Mouse (Mus musculus) MEL (cell line): ENCODE measurements around the gene Gtpbp2. TPM values are rescaled to one million over a fixed set of nuclear protein-coding genes. Genes with fewer than 3 reads are reported as not detected.

Source experiments
- DNase-seq: peaks from one replicate; pipeline ENCODE4 v3.0.0; 2011; ENCODE audit warnings: low read depth, low spot score
- H3K27ac ChIP-seq: 2 replicates; pipeline ENCODE4 v1.5.1; 2012; ENCODE audit warnings: low read depth, mild to moderate bottlenecking, control low read depth, low read length, moderate library complexity; ENCODE audit not compliant: control insufficient read depth
- H3K27me3 ChIP-seq, 2 experiments: fragments of 150-350 bp in 1 of 2; sonication (generic) in 1 of 2; 2 replicates each; pipeline ENCODE4 v1.6.1; 2012; ENCODE audit warnings: low read length in 2 of 2, mild to moderate bottlenecking in 2 of 2, improper control_type of control experiment in 1 of 2, moderate library complexity in 1 of 2; ENCODE audit not compliant: insufficient read depth in 2 of 2, control insufficient read depth in 1 of 2
- H3K36me3 ChIP-seq, 2 experiments: 2 replicates each; pipeline ENCODE4 v1.6.1; 2012 to 2014; ENCODE audit warnings: low read length in 2 of 2, improper control_type of control experiment in 1 of 2, inconsistent platforms in 1 of 2, mild to moderate bottlenecking in 1 of 2; ENCODE audit not compliant: insufficient read depth in 2 of 2, control insufficient read depth in 1 of 2
- H3K4me1 ChIP-seq, 2 experiments: fragments of 150-350 bp in 1 of 2; sonication (generic) in 1 of 2; 2 replicates each; pipeline ENCODE4 v1.6.1; 2012; ENCODE audit warnings: low read length in 2 of 2, improper control_type of control experiment in 1 of 2, mild to moderate bottlenecking in 1 of 2; ENCODE audit not compliant: insufficient read depth in 2 of 2, control insufficient read depth in 1 of 2
- H3K4me3 ChIP-seq, 2 experiments: fragments of 150-350 bp in 1 of 2; sonication (generic) in 1 of 2; 2 replicates each; pipeline ENCODE4 v1.5.1; 2012; ENCODE audit warnings: low read depth in 2 of 2, low read length in 2 of 2, mild to moderate bottlenecking in 2 of 2, moderate library complexity in 2 of 2, control low read depth in 1 of 2, improper control_type of control experiment in 1 of 2; ENCODE audit not compliant: control insufficient read depth in 1 of 2, insufficient read depth in 1 of 2
- H3K79me2 ChIP-seq: 2 replicates; pipeline ENCODE4 v1.6.1; 2012; ENCODE audit warnings: mild to moderate bottlenecking, low read length, moderate library complexity; ENCODE audit not compliant: control insufficient read depth, poor library complexity, insufficient read depth
- H3K9ac ChIP-seq: 2 replicates; pipeline ENCODE4 v1.6.1; 2012; ENCODE audit warnings: low read depth, mild to moderate bottlenecking, control low read depth, low read length, moderate library complexity; ENCODE audit not compliant: control insufficient read depth, poor library complexity, severe bottlenecking
- H3K9me3 ChIP-seq: fragments of 150-350 bp; sonication (generic); replicated peaks from 2 replicates; pipeline ENCODE4 v1.6.1; 2012; ENCODE audit warnings: mild to moderate bottlenecking, low read length, improper control_type of control experiment, moderate library complexity; ENCODE audit not compliant: insufficient read depth
- BHLHE40 ChIP-seq: IDR thresholded peaks from 2 replicates; pipeline ENCODE4 v1.6.1; 2012; ENCODE audit warnings: low read depth, mild to moderate bottlenecking, inconsistent platforms, low read length, improper control_type of control experiment, borderline replicate concordance
- CHD1 ChIP-seq: IDR thresholded peaks from 2 replicates; pipeline ENCODE4 v1.6.1; 2012; ENCODE audit warnings: low read depth, mild to moderate bottlenecking, inconsistent platforms, low read length, improper control_type of control experiment
- CTCF ChIP-seq, 3 experiments: IDR thresholded peaks in 2 of 3; conservative IDR thresholded peaks in 1 of 3; 2 replicates each; pipeline ENCODE4 v1.5.1; 2011 to 2012; ENCODE audit warnings: low read length in 3 of 3, low read depth in 2 of 3, mild to moderate bottlenecking in 2 of 3, improper control_type of control experiment in 1 of 3, inconsistent platforms in 1 of 3, mixed read lengths in 1 of 3, moderate library complexity in 1 of 3; ENCODE audit not compliant: control insufficient read depth in 1 of 3, insufficient read depth in 1 of 3, poor library complexity in 1 of 3, severe bottlenecking in 1 of 3
- ELF1 ChIP-seq: IDR thresholded peaks from 2 replicates; pipeline ENCODE4 v1.6.1; 2014; ENCODE audit warnings: low read depth, mild to moderate bottlenecking, inconsistent platforms, low read length, improper control_type of control experiment, moderate library complexity
- ETS1 ChIP-seq: IDR thresholded peaks from 2 replicates; pipeline ENCODE4 v1.6.1; 2012; ENCODE audit warnings: low read depth, mild to moderate bottlenecking, inconsistent platforms, low read length, improper control_type of control experiment, moderate library complexity
- MAFK ChIP-seq: IDR thresholded peaks from 2 replicates; pipeline ENCODE4 v1.6.1; 2011; ENCODE audit warnings: low read depth, mild to moderate bottlenecking, low read length, improper control_type of control experiment, borderline replicate concordance
- MXI1 ChIP-seq: IDR thresholded peaks from 2 replicates; pipeline ENCODE4 v1.6.1; 2011; ENCODE audit warnings: mild to moderate bottlenecking, low read depth, low read length, improper control_type of control experiment
- NELFE ChIP-seq: IDR thresholded peaks from 2 replicates; pipeline ENCODE4 v1.6.1; 2011; ENCODE audit warnings: low read depth, low read length, improper control_type of control experiment
- NRF1 ChIP-seq: IDR thresholded peaks from 2 replicates; pipeline ENCODE4 v1.6.1; 2014; ENCODE audit warnings: low read depth, mild to moderate bottlenecking, inconsistent platforms, low read length, improper control_type of control experiment, moderate library complexity; ENCODE audit not compliant: poor library complexity, insufficient read depth, severe bottlenecking
- POLR2A ChIP-seq, 2 experiments: IDR thresholded peaks; 2 replicates each; pipeline ENCODE4 v1.6.1; 2011 to 2012; ENCODE audit warnings: low read length in 2 of 2, mild to moderate bottlenecking in 2 of 2, control low read depth in 1 of 2, improper control_type of control experiment in 1 of 2, low read depth in 1 of 2, moderate library complexity in 1 of 2; ENCODE audit not compliant: control insufficient read depth in 1 of 2, insufficient read depth in 1 of 2, poor library complexity in 1 of 2
- POLR2AphosphoS2 ChIP-seq: IDR thresholded peaks from 2 replicates; pipeline ENCODE4 v1.6.1; 2011; ENCODE audit warnings: low read length, improper control_type of control experiment
- POLR2AphosphoS5 ChIP-seq: IDR thresholded peaks from 2 replicates; pipeline ENCODE4 v1.6.1; 2012; ENCODE audit warnings: low read depth, borderline replicate concordance, mild to moderate bottlenecking, inconsistent platforms, low read length, moderate library complexity, mixed read lengths
- RCOR1 ChIP-seq: IDR thresholded peaks from 2 replicates; pipeline ENCODE4 v1.6.1; 2012; ENCODE audit warnings: low read depth, mild to moderate bottlenecking, inconsistent platforms, low read length, improper control_type of control experiment
- SIN3A ChIP-seq: IDR thresholded peaks from 2 replicates; pipeline ENCODE4 v1.6.1; 2012; ENCODE audit warnings: low read length, improper control_type of control experiment, inconsistent platforms
- SMC3 ChIP-seq: IDR thresholded peaks from 2 replicates; pipeline ENCODE4 v1.6.1; 2011; ENCODE audit warnings: low read depth, low read length, improper control_type of control experiment
- TAL1 ChIP-seq: IDR thresholded peaks from 2 replicates; pipeline ENCODE4 v1.6.1; 2012; ENCODE audit warnings: mild to moderate bottlenecking, inconsistent platforms, low read length, moderate library complexity, mixed read lengths
- TBP ChIP-seq: IDR thresholded peaks from 2 replicates; pipeline ENCODE4 v1.8.0; 2011; ENCODE audit warnings: low read depth, low read length, improper control_type of control experiment
- TCF12 ChIP-seq: IDR thresholded peaks from 2 replicates; pipeline ENCODE4 v1.6.1; 2014; ENCODE audit warnings: low read depth, mild to moderate bottlenecking, inconsistent platforms, low read length, improper control_type of control experiment, moderate library complexity
- USF1 ChIP-seq: IDR thresholded peaks from 2 replicates; pipeline ENCODE4 v1.6.1; 2014; ENCODE audit warnings: low read depth, mild to moderate bottlenecking, inconsistent platforms, low read length, improper control_type of control experiment, moderate library complexity
- USF2 ChIP-seq, 2 experiments: IDR thresholded peaks; 2 replicates each; pipeline ENCODE4 v1.6.1; 2011 to 2012; ENCODE audit warnings: improper control_type of control experiment in 2 of 2, low read length in 2 of 2, borderline replicate concordance in 1 of 2, inconsistent platforms in 1 of 2, low read depth in 1 of 2, mild to moderate bottlenecking in 1 of 2; ENCODE audit not compliant: insufficient read depth in 1 of 2
- ZKSCAN1 ChIP-seq: IDR thresholded peaks from 2 replicates; pipeline ENCODE4 v1.6.1; 2012; ENCODE audit warnings: low read depth, mild to moderate bottlenecking, inconsistent platforms, low read length, improper control_type of control experiment, moderate library complexity
- ZMIZ1 ChIP-seq: IDR thresholded peaks from 2 replicates; pipeline ENCODE4 v1.6.1; 2012; ENCODE audit warnings: low read depth, mild to moderate bottlenecking, inconsistent platforms, low read length, improper control_type of control experiment, moderate library complexity
- ZNF384 ChIP-seq: IDR thresholded peaks from 2 replicates; pipeline ENCODE4 v1.6.1; 2012; ENCODE audit warnings: low read depth, mild to moderate bottlenecking, inconsistent platforms, low read length, improper control_type of control experiment
- polyA plus RNA-seq, 2 experiments: library from polyadenylated mRNA; stranded (reverse) in 1 of 2; unstranded in 1 of 2; fragments of >175 nt in 1 of 2; fragments of >200 nt in 1 of 2; gene quantifications; 2 replicates each; pipeline versions ENCODE4 v1.2.1 to v1.2.4; 2012; ENCODE audit warnings: low replicate concordance in 2 of 2, low read depth in 1 of 2; ENCODE audit not compliant: insufficient read length in 2 of 2, insufficient read depth in 1 of 2, missing spikeins in 1 of 2
- total RNA-seq: library from RNA; depleted of rRNA; stranded (reverse); fragments of 300-350 nt; gene quantifications from 2 replicates; pipeline ENCODE4 v1.2.3, GENCODE M21; 2012

The Gtpbp2 gene
- total and polyA plus RNA-seq, 3 experiments: 18.1 to 46.7 TPM; not detected in 1

- TF ChIP-seq USF1 (peak; percentile 63), SMC3 (no peak), SIN3A (peak; percentile 28; the same call in 1 of the 2 replicates)
These were observed 21.0 kb upstream of the Gtpbp2 start (continued) for GRCm38 (mm10) chr17:46139872-46140271.

GRCm38 (mm10) chr17:46143578-46144423, 17.0 kb upstream of the Gtpbp2 start, which contains the start of gene Rsph9:
Gene Rsph9 (minus strand): TSS chr17:46144216.
- Histone ChIP-seq H3K4me3 (peak within 1 kb of the TSS; percentile 18 to 29; a peak in 3 of 4 replicates), H3K9me3 (no peaks in the 10 kb centered on the region), H3K36me3 (peaks cover 1 to 18% of the 10 kb centered on the region in 2 experiments; a peak in 3 of 4 replicates), H3K27ac (no peak within 1 kb of the TSS), H3K79me2 (no peaks in the 10 kb centered on the region), H3K27me3 (no peaks in the 10 kb centered on the region), H3K9ac (peak within 1 kb of the TSS; percentile 43; the same call in 1 of the 2 replicates), H3K4me1 (peaks cover 12 to 18% of the 10 kb centered on the region in 2 experiments)
- peak; percentile 34; the same call in 1 of the 2 replicates for TF ChIP-seq NELFE
- TF ChIP-seq SIN3A: 0 out of 2 replicates have a peak, but pooled peaks have one; percentile 42
- no peak for TF ChIP-seq CHD1
- no peak for TF ChIP-seq ZKSCAN1
- peak; percentile 76 for DNase-seq

GRCm38 (mm10) chr17:46152847-46153782, 7.7 kb upstream of the Gtpbp2 start, which contains the start of gene Mad2l1bp:
Gene Mad2l1bp (minus strand): TSS chr17:46153553.
- Histone ChIP-seq H3K9ac (peak within 1 kb of the TSS; percentile 64), H3K79me2 (peaks cover 18% of the 10 kb centered on the region)
- TF ChIP-seq USF2 (IDR thresholded peaks at IDR 0.05; ENCODE audit: borderline replicate concordance in 1 of 2, insufficient read depth in 1 of 2, low read depth in 1 of 2, low read length in 2 of 2): no peak
- no peak for TF ChIP-seq MAFK
- TF ChIP-seq USF1: no peak
- TF ChIP-seq RCOR1: no peak
- peak; percentile 70 for TF ChIP-seq TCF12
- peak; percentile 97; the same call in 1 of the 2 replicates for TF ChIP-seq POLR2AphosphoS5
- peak; percentile 28; the same call in 1 of the 2 replicates for TF ChIP-seq MXI1
- TF ChIP-seq ELF1: peak; percentile 95
- peak; percentile 98 for TF ChIP-seq POLR2AphosphoS2
- peak; percentile 97 for TF ChIP-seq TBP
- TF ChIP-seq NELFE: peak; percentile 98
- peak; percentile 92 for TF ChIP-seq SIN3A
- no peak for TF ChIP-seq TAL1
- peak; percentile 45; the same call in 1 of the 2 replicates for TF ChIP-seq ETS1
- TF ChIP-seq ZMIZ1: peak; percentile 98
- TF ChIP-seq CTCF (IDR thresholded peaks at IDR 0.05 in 2 of 3, conservative IDR thresholded peaks at IDR 0.05 in 1 of 3; ENCODE audit: control insufficient read depth in 1 of 3, insufficient read depth in 1 of 3, low read depth in 2 of 3, low read length in 3 of 3, poor library complexity in 1 of 3, severe bottlenecking in 1 of 3): no peak
- TF ChIP-seq BHLHE40: no peak
- peak; percentile 60 for TF ChIP-seq NRF1
- peak; percentile 99 to 100 for TF ChIP-seq POLR2A (IDR thresholded peaks at IDR 0.05; ENCODE audit: control insufficient read depth in 1 of 2, insufficient read depth in 1 of 2, low read depth in 1 of 2, low read length in 2 of 2, poor library complexity in 1 of 2)
- TF ChIP-seq ZKSCAN1: 0 out of 2 replicates have a peak, but pooled peaks have one; percentile 9
- TF ChIP-seq ZNF384: peak; percentile 96

More at GRCm38 (mm10) chr17:46152847-46153782, 7.7 kb upstream of the Gtpbp2 start, which contains the start of gene Mad2l1bp:
- Histone ChIP-seq H3K27me3 (no peaks in the 10 kb centered on the region), H3K36me3 (peaks cover 5 to 13% of the 10 kb centered on the region in 2 experiments), H3K4me3 (peak within 1 kb of the TSS; percentile 67 to 82), H3K9me3 (no peaks in the 10 kb centered on the region), H3K4me1 (peaks cover 2 to 20% of the 10 kb centered on the region in 2 experiments), H3K27ac (peak within 1 kb of the TSS; percentile 61)
- DNase-seq: peak; percentile 98
